Mouse (Mus musculus) intestine, embryonic 15.5 days (tissue): ENCODE measurements around the gene AU040320. TPM values are rescaled to one million over a fixed set of nuclear protein-coding genes. Genes with fewer than 3 reads are reported as not detected.
A peak's percentile ranks its signal among the peaks of the same experiment; 100 is the strongest.

ENCODE experiments used
- ATAC-seq: fragments of 200-750 bp; cut with Nextera tagmentation; 2 replicates; pipeline ENCODE4 v1.8.0; 2017; ENCODE audit warnings: moderate TSS enrichment, moderate library complexity
- H3K27ac ChIP-seq: fragments of 300-500 bp; sonication (generic); 2 replicates; pipeline ENCODE4 v1.5.1; 2015; ENCODE audit warnings: mild to moderate bottlenecking, inconsistent platforms
- H3K27me3 ChIP-seq: fragments of 300-500 bp; sonication (generic); replicated peaks from 2 replicates; pipeline ENCODE4 v1.6.1; 2015; ENCODE audit warnings: inconsistent platforms
- H3K36me3 ChIP-seq: fragments of 300-500 bp; sonication (generic); 2 replicates; pipeline ENCODE4 v1.6.1; 2015; ENCODE audit warnings: inconsistent platforms
- H3K4me1 ChIP-seq: fragments of 300-500 bp; sonication (generic); replicated peaks from 2 replicates; pipeline ENCODE4 v1.6.1; 2015; ENCODE audit warnings: inconsistent platforms
- H3K4me2 ChIP-seq: fragments of 300-500 bp; sonication (generic); replicated peaks from 2 replicates; pipeline ENCODE4 v1.6.1; 2015; ENCODE audit warnings: mild to moderate bottlenecking, inconsistent platforms
- H3K4me3 ChIP-seq: fragments of 300-500 bp; sonication (generic); replicated peaks from 2 replicates; pipeline ENCODE4 v1.5.1; 2015; ENCODE audit warnings: inconsistent platforms
- H3K9ac ChIP-seq: fragments of 300-500 bp; sonication (generic); 2 replicates; pipeline ENCODE4 v1.6.1; 2015; ENCODE audit warnings: inconsistent platforms
- H3K9me3 ChIP-seq: fragments of 300-500 bp; sonication (generic); 2 replicates; pipeline ENCODE4 v1.6.1; 2016; ENCODE audit warnings: inconsistent platforms
- WGBS: fragments of 180-500 bp; shearing (Covaris S2); methylation state at CpG from one replicate; pipeline ENCODE4 v1.1.7; 2015; 5-methylcytosine and 5-hydroxymethylcytosine counted together
- polyA plus RNA-seq: library from polyadenylated mRNA; unstranded; fragments of >200 nt; fragmentation: Nextera tagmentation; extraction: Ambion mirVana; gene quantifications from 2 replicates; pipeline ENCODE4 v1.2.1, GENCODE M21; 2015

Gene AU040320
- polyA plus RNA-seq, 1 experiment from 2014 or later: 30.4 TPM

GRCm38 (mm10) chr4:126741448-126741847 lies 11.9 kb upstream of the AU040320 start:
- no peaks in the 10 kb centered on the region for H3K9me3 ChIP-seq
- no peak overlapping the region; the same call in 1 of the 2 replicates for H3K4me2 ChIP-seq
- peaks cover 29% of the 10 kb centered on the region for H3K27me3 ChIP-seq
- H3K36me3 ChIP-seq: peaks cover 17% of the 10 kb centered on the region
- no peak overlapping the region for H3K4me3 ChIP-seq
- ATAC-seq: peak; percentile 54; the same call in 1 of the 2 replicates
- no peaks in the 10 kb centered on the region for H3K4me1 ChIP-seq
- no peak overlapping the region for H3K9ac ChIP-seq
- 3% methylated on average over 12 of the region's 12 CpGs for WGBS
- no peak overlapping the region for H3K27ac ChIP-seq

GRCm38 (mm10) chr4:126742976-126743375 lies 10.4 kb upstream of the AU040320 start:
- H3K36me3 ChIP-seq: peaks cover 25% of the 10 kb centered on the region
- no peak overlapping the region for H3K4me3 ChIP-seq
- H3K4me2 ChIP-seq: no peak overlapping the region
- H3K4me1 ChIP-seq: no peaks in the 10 kb centered on the region
- no peak overlapping the region for H3K9ac ChIP-seq
- H3K27ac ChIP-seq: no peak overlapping the region
- 63% methylated on average over 2 of the region's 2 CpGs for WGBS
- ATAC-seq: no peak
- H3K27me3 ChIP-seq: peaks cover 15% of the 10 kb centered on the region
- H3K9me3 ChIP-seq: no peaks in the 10 kb centered on the region

DNA sequence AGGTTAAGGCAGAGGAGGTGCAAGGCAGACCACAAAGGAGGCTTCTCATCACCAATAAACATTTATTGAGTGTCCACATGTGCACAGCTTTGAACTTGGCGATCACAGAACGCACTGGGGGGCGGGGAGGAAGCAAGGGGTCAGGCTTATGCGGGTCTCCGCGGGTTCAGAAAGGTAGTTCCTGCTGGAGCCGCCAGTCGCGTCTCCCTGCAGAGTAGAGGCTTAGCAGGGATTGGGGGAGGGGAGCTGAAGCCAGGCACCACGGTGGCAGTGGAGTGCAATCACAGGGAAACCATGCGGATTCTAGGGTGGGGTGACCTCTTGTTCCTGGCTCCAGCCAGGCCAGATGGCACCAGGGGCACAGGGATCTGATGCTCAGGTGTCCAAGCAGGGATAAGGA lies 9.6 kb upstream of the AU040320 start:
- Histone ChIP-seq H3K9ac (no peak overlapping the region), H3K36me3 (peaks cover 30% of the 10 kb centered on the region), H3K4me2 (no peak overlapping the region), H3K4me3 (no peak overlapping the region), H3K4me1 (no peaks in the 10 kb centered on the region), H3K27me3 (peaks cover 7% of the 10 kb centered on the region), H3K9me3 (no peaks in the 10 kb centered on the region), H3K27ac (no peak overlapping the region)
- no peak for ATAC-seq
- WGBS: 25% methylated on average over 11 of the region's 11 CpGs

GRCm38 (mm10) chr4:126744831-126745230 lies 8.5 kb upstream of the AU040320 start:
- Histone ChIP-seq H3K36me3 (peaks cover 30% of the 10 kb centered on the region), H3K9ac (no peak overlapping the region), H3K27ac (no peak overlapping the region), H3K4me2 (no peak overlapping the region), H3K27me3 (no peaks in the 10 kb centered on the region), H3K4me1 (peaks cover 2% of the 10 kb centered on the region; the same call in 1 of the 2 replicates), H3K4me3 (no peak overlapping the region), H3K9me3 (no peaks in the 10 kb centered on the region)
- no peak for ATAC-seq
- 96% methylated on average over 14 of the region's 14 CpGs for WGBS

GRCm38 (mm10) chr4:126745506-126746193 lies 7.7 kb upstream of the AU040320 start:
- Histone ChIP-seq H3K27ac (no peak overlapping the region), H3K4me3 (no peak overlapping the region), H3K27me3 (no peaks in the 10 kb centered on the region), H3K36me3 (peaks cover 30% of the 10 kb centered on the region), H3K9me3 (no peaks in the 10 kb centered on the region), H3K9ac (no peak overlapping the region), H3K4me2 (no peak overlapping the region), H3K4me1 (peaks cover 9% of the 10 kb centered on the region)
- WGBS: 43% methylated on average over 13 of the region's 13 CpGs
- no peak for ATAC-seq

DNA sequence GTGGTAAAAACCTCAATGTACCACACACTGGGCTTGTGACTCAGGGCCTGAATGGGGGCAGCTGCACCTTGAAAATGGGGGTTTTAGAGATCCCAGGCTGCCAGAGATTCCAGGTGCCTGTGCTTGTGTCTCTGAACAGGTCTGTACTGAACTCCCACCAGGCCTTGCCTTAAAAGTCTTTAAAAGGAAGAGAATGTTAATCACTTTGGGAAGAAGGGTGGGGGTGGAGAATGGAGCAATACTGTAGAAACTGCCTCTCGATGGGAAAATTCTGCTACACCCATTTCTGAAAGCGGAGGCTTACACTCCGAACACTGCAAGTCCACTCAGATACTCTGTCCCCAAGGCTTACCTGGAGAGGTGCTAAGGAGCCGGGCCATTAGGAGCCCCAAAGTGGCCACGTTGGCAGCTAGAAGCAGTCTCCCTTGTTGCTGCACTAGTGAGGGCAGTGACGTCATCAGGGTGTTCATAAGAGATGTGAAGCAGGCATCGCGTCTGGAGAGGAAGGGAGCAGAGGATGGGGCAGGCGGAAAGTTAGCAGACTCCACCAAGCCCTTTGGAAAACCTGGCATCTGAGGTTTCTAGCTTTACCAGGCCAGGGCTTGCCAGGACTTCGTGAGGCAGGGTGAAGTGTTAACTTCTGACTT lies 7.0 kb upstream of the AU040320 start:
- peaks cover 16% of the 10 kb centered on the region for H3K4me1 ChIP-seq
- no peak overlapping the region for H3K4me3 ChIP-seq
- no peak overlapping the region for H3K27ac ChIP-seq
- no peak for ATAC-seq
- no peak overlapping the region for H3K9ac ChIP-seq
- WGBS: 76% methylated on average over 10 of the region's 10 CpGs
- no peaks in the 10 kb centered on the region for H3K9me3 ChIP-seq
- H3K4me2 ChIP-seq: no peak overlapping the region
- H3K27me3 ChIP-seq: no peaks in the 10 kb centered on the region
- peaks cover 30% of the 10 kb centered on the region for H3K36me3 ChIP-seq

DNA sequence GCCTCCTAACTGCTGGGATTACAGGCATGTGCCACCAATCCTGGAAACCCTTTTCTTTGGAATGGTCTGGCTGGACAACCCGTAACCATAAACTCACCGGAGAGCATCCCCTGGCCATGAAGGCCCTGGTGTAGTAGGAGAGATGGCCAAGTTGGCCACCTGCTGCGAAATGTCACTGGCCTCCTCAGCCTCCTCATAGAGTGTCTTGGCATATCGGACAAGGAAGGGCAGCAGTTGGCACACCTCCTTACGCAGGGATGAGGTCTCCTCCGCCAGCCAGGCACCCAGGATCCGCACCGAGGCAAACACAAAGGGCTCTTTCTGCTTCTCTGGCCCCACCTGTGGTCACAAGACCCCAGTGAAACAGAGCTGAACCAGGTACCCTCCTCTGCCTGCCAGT lies 5.0 kb upstream of the AU040320 start:
- Histone ChIP-seq H3K4me2 (no peak overlapping the region), H3K4me3 (no peak overlapping the region), H3K36me3 (peaks cover 30% of the 10 kb centered on the region), H3K4me1 (peaks cover 28% of the 10 kb centered on the region), H3K9ac (no peak overlapping the region), H3K27ac (no peak overlapping the region), H3K9me3 (no peaks in the 10 kb centered on the region), H3K27me3 (no peaks in the 10 kb centered on the region)
- ATAC-seq: no peak
- WGBS: 96% methylated on average over 8 of the region's 8 CpGs

DNA sequence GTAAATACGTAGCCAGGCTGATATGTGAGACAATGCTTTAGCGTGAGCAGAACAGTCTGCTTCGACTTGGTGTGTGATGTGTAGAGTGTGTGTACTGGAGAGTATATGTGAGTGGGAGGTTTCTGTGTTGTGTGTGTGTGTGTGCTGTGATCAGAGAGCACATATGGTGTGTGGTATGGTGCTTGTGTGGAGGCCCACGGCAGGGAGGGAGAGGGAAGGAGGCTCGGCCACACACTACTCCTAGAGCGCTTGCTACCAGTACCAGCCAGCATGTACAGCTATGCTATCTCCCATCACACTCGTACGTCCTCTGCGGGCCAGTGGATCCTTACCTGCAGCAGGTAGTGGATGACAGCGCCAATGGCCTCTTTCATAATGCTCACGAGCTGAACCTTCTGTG lies 3.8 kb upstream of the AU040320 start:
- 90% methylated on average over 11 of the region's 11 CpGs for WGBS
- no peak for ATAC-seq
- H3K9ac ChIP-seq: no peak overlapping the region

DNA sequence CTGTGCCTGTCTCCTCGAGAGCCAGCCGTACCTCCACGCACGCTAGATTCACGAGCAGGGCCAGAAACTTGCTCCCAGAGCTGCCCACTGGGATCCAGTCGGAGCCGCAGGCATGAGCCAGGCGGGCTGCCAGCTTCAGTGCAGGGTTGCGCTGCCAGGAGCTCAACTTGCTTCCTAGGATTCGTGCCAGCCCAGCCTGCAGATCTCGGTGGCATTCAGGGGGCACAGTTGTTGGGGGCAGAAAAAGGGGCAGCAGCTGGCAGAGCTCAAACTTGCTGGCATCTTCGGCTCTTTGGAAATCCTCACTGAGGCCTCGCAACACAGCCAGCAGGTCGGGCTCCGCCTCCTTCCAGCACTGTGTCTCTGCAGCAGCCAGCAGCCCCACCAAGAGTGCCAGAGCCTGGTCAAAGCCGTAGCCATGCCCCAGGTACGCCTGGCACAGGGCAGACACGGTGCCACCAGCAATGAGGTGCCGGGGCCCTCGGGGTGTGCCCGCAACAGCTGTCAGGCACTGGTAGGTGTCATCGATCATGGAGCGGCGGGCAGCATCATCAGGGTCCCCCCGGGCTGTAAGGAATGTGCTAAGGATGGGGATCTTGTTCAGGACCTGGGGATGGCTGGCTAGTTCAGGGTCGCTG lies 3.2 kb upstream of the AU040320 start:
- Histone ChIP-seq H3K4me3 (no peak overlapping the region), H3K4me2 (no peak overlapping the region), H3K36me3 (peaks cover 18% of the 10 kb centered on the region), H3K4me1 (peaks cover 32% of the 10 kb centered on the region), H3K9ac (no peak overlapping the region), H3K27ac (no peak overlapping the region), H3K9me3 (no peaks in the 10 kb centered on the region), H3K27me3 (no peaks in the 10 kb centered on the region)
- WGBS: 87% methylated on average over 26 of the region's 26 CpGs
- ATAC-seq: no peak

More for the DNA sequence above, 3.8 kb upstream of the AU040320 start:
- H3K27me3 ChIP-seq: no peaks in the 10 kb centered on the region
- peaks cover 25% of the 10 kb centered on the region for H3K36me3 ChIP-seq
- no peak overlapping the region for H3K4me3 ChIP-seq
- H3K9me3 ChIP-seq: no peaks in the 10 kb centered on the region
- H3K4me1 ChIP-seq: peaks cover 32% of the 10 kb centered on the region
- H3K27ac ChIP-seq: no peak overlapping the region
- no peak overlapping the region for H3K4me2 ChIP-seq

DNA sequence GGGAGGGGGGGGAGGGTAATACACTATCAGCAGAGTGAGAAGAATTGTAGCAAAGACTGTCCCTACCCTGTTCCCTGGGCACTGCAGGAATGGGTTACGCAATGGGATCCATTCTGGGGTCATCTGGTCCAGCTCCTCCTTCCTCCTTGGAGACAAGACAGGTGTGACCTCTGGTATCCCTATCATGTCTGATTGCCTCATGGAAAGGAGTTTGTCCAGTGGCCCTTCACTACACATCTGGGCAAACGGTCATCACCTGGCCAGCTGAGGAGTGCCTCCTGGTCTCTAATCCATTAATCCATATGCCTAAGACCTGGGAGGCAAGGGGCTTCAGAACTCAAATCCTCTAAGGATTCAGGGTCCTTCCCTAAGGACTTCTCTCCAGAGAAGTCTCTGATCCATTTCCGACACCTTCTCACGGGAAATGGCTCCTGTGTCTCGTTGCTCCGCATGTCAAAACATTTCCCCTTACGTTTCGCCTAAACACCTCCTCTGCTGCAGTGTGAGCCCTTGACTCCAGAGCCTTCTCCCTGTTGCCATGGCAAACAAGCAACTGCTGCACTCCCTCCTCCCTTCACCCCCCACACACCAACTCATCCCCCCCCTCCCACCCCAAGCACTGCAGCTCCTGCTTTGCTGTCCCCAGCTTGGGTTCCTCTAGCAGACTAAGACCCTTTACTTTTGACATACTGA lies 2.3 kb upstream of the AU040320 start:
- H3K4me3 ChIP-seq: no peak overlapping the region
- ATAC-seq: no peak

DNA sequence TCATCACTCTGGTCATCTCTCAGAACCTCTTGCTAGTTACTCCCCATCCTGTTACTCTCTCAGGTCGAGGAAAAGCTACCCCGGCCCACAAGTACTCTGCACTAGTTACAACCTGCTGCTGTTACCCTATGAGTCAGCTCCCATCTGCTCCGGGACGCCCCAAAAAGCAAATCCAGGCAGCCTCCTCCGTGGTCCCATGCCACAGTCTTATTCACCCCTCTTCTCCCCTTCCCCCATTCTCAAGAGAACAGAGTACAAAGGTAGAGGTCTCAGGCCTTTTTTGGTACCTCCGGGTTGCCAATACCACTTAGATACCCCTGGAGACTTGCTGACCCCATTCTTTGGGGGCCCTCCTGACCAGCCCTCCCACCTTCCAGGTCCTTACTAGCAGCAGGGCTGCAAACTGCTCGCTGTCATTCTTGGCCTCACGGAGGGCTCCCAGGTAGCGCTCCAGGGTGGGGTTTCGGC lies 1.8 kb upstream of the AU040320 start:
- Histone ChIP-seq H3K4me2 (peak overlapping the region; percentile 98), H3K36me3 (peaks cover 12% of the 10 kb centered on the region; the same call in 1 of the 2 replicates), H3K9me3 (no peaks in the 10 kb centered on the region), H3K27ac (no peak overlapping the region), H3K9ac (no peak overlapping the region), H3K27me3 (no peaks in the 10 kb centered on the region), H3K4me3 (peak overlapping the region; percentile 71), H3K4me1 (peaks cover 32% of the 10 kb centered on the region)
- 59% methylated on average over 10 of the region's 10 CpGs for WGBS
- no peak for ATAC-seq

More for the DNA sequence above, 2.3 kb upstream of the AU040320 start:
- H3K9ac ChIP-seq: no peak overlapping the region
- H3K27ac ChIP-seq: no peak overlapping the region
- H3K9me3 ChIP-seq: no peaks in the 10 kb centered on the region
- 0 out of 2 replicates have a peak overlapping the region, but pooled peaks have one; percentile 98 for H3K4me2 ChIP-seq
- WGBS: 74% methylated on average over 8 of the region's 8 CpGs
- no peaks in the 10 kb centered on the region for H3K27me3 ChIP-seq
- peaks cover 32% of the 10 kb centered on the region for H3K4me1 ChIP-seq
- H3K36me3 ChIP-seq: peaks cover 17% of the 10 kb centered on the region
